Mouse (Mus musculus) erythroblast, embryonic 14.5 days (primary cell): ENCODE results near the gene Ciz1.

Experiments
- GATA1 ChIP-seq: IDR thresholded peaks from 2 replicates; pipeline ENCODE4 v1.6.1; 2012; ENCODE audit warnings: low read length, inconsistent platforms, mixed read lengths
- TAL1 ChIP-seq: IDR thresholded peaks from 3 replicates; pipeline ENCODE4 v1.6.1; 2012; ENCODE audit warnings: low read length, inconsistent platforms, mixed read lengths

DNA sequence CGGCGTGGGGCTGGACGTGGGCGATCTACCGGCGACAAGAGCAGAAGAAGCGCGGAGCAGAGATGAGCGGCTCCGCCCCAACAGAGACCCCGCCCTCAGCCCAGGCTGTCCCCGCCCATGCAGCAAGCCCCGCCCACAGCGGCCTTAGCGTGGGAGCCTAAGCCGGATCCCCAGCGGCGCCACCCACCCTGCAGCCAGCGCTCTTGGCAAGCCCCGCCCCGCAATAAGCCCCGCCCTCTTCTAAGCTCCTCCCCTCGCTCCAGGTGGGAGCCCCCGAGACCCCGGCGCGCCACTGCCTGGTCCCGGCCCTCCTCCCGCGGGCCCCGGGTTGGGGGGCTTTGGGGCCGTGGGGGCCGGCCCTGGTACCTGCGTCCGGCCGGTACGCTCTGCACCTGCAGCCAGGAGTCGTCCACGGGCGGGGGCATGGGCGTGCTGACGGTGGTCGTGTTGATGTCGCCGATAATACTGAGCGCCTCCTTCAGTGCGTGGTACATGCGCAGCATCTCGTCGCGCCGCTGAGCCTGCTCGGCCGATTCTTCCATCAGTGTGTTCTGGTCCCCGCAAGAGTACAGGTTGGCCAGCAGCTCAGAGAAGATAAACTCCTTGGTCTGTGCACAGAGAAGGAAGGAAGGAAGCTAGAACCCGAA is 39.7 kb upstream of the Ciz1 start:
- TF ChIP-seq GATA1 (no peak), TAL1 (no peak)
